ENCODE assay signal across 23 mouse cellular contexts in genomic region chr4:58574024-58574423, GRCm38 (mm10). TPM values are rescaled to one million over a fixed set of nuclear protein-coding genes. Genes with fewer than 3 reads are reported as not detected.
A peak's percentile ranks its signal among the peaks of the same experiment; 100 is the strongest.
DNase-seq lines count a peak whose midpoint lies in the region; ATAC-seq and TF ChIP-seq lines count a peak whose summit lies in the region.
"Had no signal": no experiment of that assay in that cellular context is flagged by ENCODE, and none has a peak within 500 bp of the region (broad histone marks: within the 10 kb centered on the region; RNA-seq: fewer than 3 reads in every experiment).

No protein-coding gene starts in this region.

- H3K27me3 ChIP-seq in liver, embryonic 12.5 days (replicated peaks): no peaks in the 10 kb centered on the region
- 0 out of 2 replicates have a peak, but pooled peaks cover 6% of the 10 kb centered on the region for H3K27me3 ChIP-seq in forebrain, embryonic 12.5 days
- H3K27me3 ChIP-seq: forebrain, embryonic 13.5 days; heart, embryonic 15.5 days; intestine, embryonic 15.5 days had no signal

- WGBS in liver, embryonic 12.5 days (ENCODE audit: insufficient replicate concordance): 65% methylated on average over 6 of the region's 6 CpGs
- 64% methylated on average over 6 of the region's 6 CpGs for WGBS in forebrain, embryonic 12.5 days

- TF ChIP-seq CTCF in embryonic fibroblast, embryonic 13.5 days (IDR thresholded peaks at IDR 0.05; ENCODE audit: borderline replicate concordance, insufficient read depth, low read length): no peak

- H3K4me2 ChIP-seq in liver, embryonic 12.5 days: no peak overlapping the region
- no peak overlapping the region for H3K4me2 ChIP-seq in forebrain, embryonic 12.5 days
- H3K4me2 ChIP-seq: forebrain, embryonic 13.5 days; heart, embryonic 11.5 days; heart, embryonic 15.5 days; hindbrain, embryonic 14.5 days; intestine, embryonic 15.5 days had no signal

- no peak for TF ChIP-seq POLR2A in embryonic fibroblast, embryonic 13.5 days (IDR thresholded peaks at IDR 0.05; ENCODE audit: low read depth, low read length)

- H3K9me3 ChIP-seq in liver, embryonic 12.5 days (replicated peaks): no peaks in the 10 kb centered on the region
- no peaks in the 10 kb centered on the region for H3K9me3 ChIP-seq in forebrain, embryonic 12.5 days
- H3K9me3 ChIP-seq: forebrain, embryonic 13.5 days; heart, embryonic 15.5 days; intestine, embryonic 15.5 days had no signal

- no peaks in the 10 kb centered on the region for H3K36me3 ChIP-seq in liver, embryonic 12.5 days
- no peaks in the 10 kb centered on the region for H3K36me3 ChIP-seq in forebrain, embryonic 12.5 days (replicated peaks)
- H3K36me3 ChIP-seq: G1E; heart, embryonic 15.5 days; intestine, embryonic 15.5 days had no signal

- H3K9ac ChIP-seq in liver, embryonic 12.5 days: no peak overlapping the region
- no peak overlapping the region for H3K9ac ChIP-seq in forebrain, embryonic 12.5 days
- H3K9ac ChIP-seq: forebrain, embryonic 13.5 days; heart, embryonic 15.5 days; hindbrain, embryonic 14.5 days; intestine, embryonic 15.5 days had no signal

- DNase-seq in heart, adult 11 months: peak; percentile 5
- DNase-seq in heart, adult 8-10 months (ENCODE audit: low spot score): no peak
- DNase-seq in 3T3-L1 (ENCODE audit: low read depth, low spot score): peak; percentile 74
- no peak for DNase-seq in left cerebral cortex, adult 9 months (ENCODE audit: low spot score in 2 of 2)
- DNase-seq: adrenal gland, postnatal 10 days; cerebellum, adult 11-12 months; cerebellum, adult 9-10 months; cerebellum, postnatal 25 days; gastrocnemius, adult 2 months; gastrocnemius, postnatal 36 days; heart, adult 18-20 months; heart, postnatal 14 days had no signal

- H3K4me3 ChIP-seq in embryonic fibroblast, embryonic 13.5 days (ENCODE audit: insufficient read depth, low read length): no peak overlapping the region
- H3K4me3 ChIP-seq in liver, embryonic 12.5 days: no peak overlapping the region
- H3K4me3 ChIP-seq in forebrain, embryonic 12.5 days (replicated peaks): no peak overlapping the region
- H3K4me3 ChIP-seq: erythroblast, embryonic 14.5 days; forebrain, embryonic 13.5 days; gastrocnemius, adult 2 months; heart, embryonic 15.5 days; intestine, embryonic 15.5 days had no signal

- ATAC-seq in liver, embryonic 12.5 days: no peak
- ATAC-seq in forebrain, embryonic 12.5 days (ENCODE audit: low FRiP score): no peak
- ATAC-seq: CD4-positive, CD25-positive, alpha-beta regulatory T cell, adult 4 months; forebrain, embryonic 13.5 days; intestine, embryonic 15.5 days had no signal

- H3K4me1 ChIP-seq in embryonic fibroblast, embryonic 13.5 days (ENCODE audit: control insufficient read depth, insufficient read depth, low read length): peaks cover 4% of the 10 kb centered on the region
- no peaks in the 10 kb centered on the region for H3K4me1 ChIP-seq in liver, embryonic 12.5 days
- peaks cover 6% of the 10 kb centered on the region for H3K4me1 ChIP-seq in forebrain, embryonic 12.5 days
- H3K4me1 ChIP-seq: forebrain, embryonic 13.5 days had no signal

- H3K27ac ChIP-seq in embryonic fibroblast, embryonic 13.5 days (ENCODE audit: insufficient read depth, low read length): peak overlapping the region; percentile 24
- no peak overlapping the region for H3K27ac ChIP-seq in liver, embryonic 12.5 days
- H3K27ac ChIP-seq in forebrain, embryonic 12.5 days: no peak overlapping the region
- H3K27ac ChIP-seq: forebrain, embryonic 13.5 days; gastrocnemius, adult 2 months; heart, embryonic 15.5 days; hindbrain, embryonic 14.5 days; intestine, embryonic 15.5 days had no signal

RNA-seq across cellular contexts. Expression of gene Lpar1, which starts 20.3 kb away (rescaled TPM):
- total RNA-seq in heart, adult 8-10 months (2022): 1 to 10 TPM; 5.8 to 8.2 (median 7.0) TPM
- 52.8 and 67.1 TPM in 2 replicates for polyA plus RNA-seq in embryonic fibroblast, embryonic 13.5 days (2011; ENCODE audit: insufficient read length, low read depth, missing spikeins)
- 8.8 and 10.9 TPM in 2 replicates for polyA plus RNA-seq in liver, embryonic 12.5 days (2016; fragmentation: Nextera tagmentation; extraction: Ambion mirVana)
- polyA plus RNA-seq in forebrain, embryonic 12.5 days (2016; fragmentation: Nextera tagmentation; extraction: Ambion mirVana): 45.9 and 50.2 TPM in 2 replicates
- polyA plus RNA-seq: CD4-positive, CD25-positive, alpha-beta regulatory T cell, adult 4 months; G1E had no signal

Comparison
In these comparisons a context has a peak if more than half of its experiments do, and no peak if none do; other contexts are left out.
1. DNase-seq: peak in heart, adult 11 months (single experiment) and 3T3-L1 (single experiment); none in heart, adult 8-10 months (single experiment) and left cerebral cortex, adult 9 months (0 of 2).